Mouse (Mus musculus): Measurements from ENCODE around the gene H2-Eb1. TPM values are rescaled to one million over a fixed set of nuclear protein-coding genes. Genes with fewer than 3 reads are reported as not detected.
A peak's percentile ranks its signal among the peaks of the same experiment; 100 is the strongest.

Gene H2-Eb1
- polyA plus RNA-seq, 1 experiment, result 174 TPM

DNA sequence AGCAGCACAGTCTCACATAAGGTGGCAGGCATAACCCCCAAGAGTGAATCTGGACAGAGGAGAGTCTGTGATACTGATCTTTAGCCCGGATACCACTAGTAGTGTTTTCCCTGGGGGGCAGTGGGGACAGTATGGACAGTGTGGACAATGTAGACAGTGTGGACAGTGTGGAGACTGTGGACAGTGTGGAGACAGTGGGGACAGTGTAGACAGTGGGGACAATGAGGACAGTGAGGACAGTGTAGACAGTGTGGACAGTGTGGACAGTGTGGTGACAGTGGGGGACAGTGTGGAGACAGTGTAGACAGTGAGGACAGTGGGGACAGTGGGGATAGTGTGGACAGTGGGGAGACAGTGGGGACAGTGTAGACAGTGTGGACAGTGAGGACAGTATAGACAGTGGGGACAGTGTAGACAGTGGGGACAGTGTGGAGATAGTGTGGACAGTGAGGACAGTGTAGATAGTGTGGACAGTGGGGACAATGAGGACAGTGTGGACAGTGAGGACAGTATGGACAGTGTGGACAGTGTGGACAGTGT lies 25.1 kb upstream of the H2-Eb1 start:
- no peaks in the 10 kb centered on the region for H3K4me1 ChIP-seq (ENCODE audit: control insufficient read depth, insufficient read depth, low read length)
- no peak overlapping the region for H3K4me3 ChIP-seq (ENCODE audit: insufficient read depth, low read depth, low read length)
- WGBS, result 84% methylated on average over 1 of the region's 1 CpGs
- H3K27me3 ChIP-seq (replicated peaks; ENCODE audit: control insufficient read depth, insufficient read depth, low read length), result no peaks in the 10 kb centered on the region
- no peak for DNase-seq
- H3K36me3 ChIP-seq (ENCODE audit: control insufficient read depth, insufficient read depth, low read length), result no peaks in the 10 kb centered on the region
- H3K27ac ChIP-seq (ENCODE audit: insufficient read depth, low read depth, low read length), result no peak overlapping the region
- TF ChIP-seq CTCF (conservative IDR thresholded peaks at IDR 0.05; ENCODE audit: insufficient read depth, insufficient read length, low read depth, low read length) (no peak), POLR2A (IDR thresholded peaks at IDR 0.05; ENCODE audit: low read depth, low read length) (no peak)

DNA sequence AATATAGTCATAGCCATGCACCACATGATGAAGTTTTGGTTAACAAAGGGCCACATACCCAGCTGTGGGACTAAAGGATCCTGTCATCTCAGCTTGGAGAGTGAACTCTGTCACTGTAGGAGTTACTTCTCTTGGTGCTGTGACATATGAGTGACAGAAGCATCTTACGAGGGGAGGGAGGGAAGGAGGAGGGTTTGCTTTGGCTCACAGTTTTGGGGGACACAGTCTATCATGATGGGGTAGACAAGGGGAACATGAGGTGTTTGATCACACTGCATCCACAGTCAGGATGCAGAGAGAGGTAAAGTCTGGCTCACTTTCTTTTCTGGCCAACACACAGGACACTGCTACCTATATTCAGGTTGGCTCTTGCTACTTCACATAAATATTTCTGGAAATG lies 23.8 kb upstream of the H2-Eb1 start:
- no peak overlapping the region for H3K27ac ChIP-seq (ENCODE audit: insufficient read depth, low read depth, low read length)
- no peaks in the 10 kb centered on the region for H3K4me1 ChIP-seq (ENCODE audit: control insufficient read depth, insufficient read depth, low read length)
- TF ChIP-seq POLR2A (IDR thresholded peaks at IDR 0.05; ENCODE audit: low read depth, low read length), result no peak
- TF ChIP-seq CTCF (conservative IDR thresholded peaks at IDR 0.05; ENCODE audit: insufficient read depth, insufficient read length, low read depth, low read length), result no peak
- H3K27me3 ChIP-seq (replicated peaks; ENCODE audit: control insufficient read depth, insufficient read depth, low read length), result no peaks in the 10 kb centered on the region
- DNase-seq, result no peak
- 87% methylated on average over 1 of the region's 1 CpGs for WGBS
- no peak overlapping the region for H3K4me3 ChIP-seq (ENCODE audit: insufficient read depth, low read depth, low read length)
- H3K36me3 ChIP-seq (ENCODE audit: control insufficient read depth, insufficient read depth, low read length), result no peaks in the 10 kb centered on the region

DNA sequence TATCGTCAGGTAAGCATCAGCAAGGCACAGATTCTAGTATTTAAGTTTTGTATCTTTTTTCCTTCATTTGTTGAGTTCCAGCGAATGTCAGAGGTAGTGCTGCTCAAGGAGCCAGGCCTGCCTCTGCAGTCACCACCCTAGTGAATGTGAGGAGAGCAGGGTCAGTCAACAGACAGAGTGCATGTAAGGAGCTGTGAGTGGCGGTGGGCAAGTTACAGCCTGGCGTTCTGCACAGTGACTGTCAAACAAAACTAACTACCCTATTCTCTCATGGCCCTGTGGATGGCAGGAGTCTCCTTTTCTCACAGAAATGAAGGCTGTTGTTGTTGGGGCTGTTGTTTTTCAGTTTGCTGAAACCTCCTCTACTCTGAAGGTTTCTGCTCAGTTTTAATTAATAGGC lies 20.3 kb upstream of the H2-Eb1 start:
- Histone ChIP-seq H3K27me3 (replicated peaks; ENCODE audit: control insufficient read depth, insufficient read depth, low read length) (no peaks in the 10 kb centered on the region), H3K27ac (ENCODE audit: insufficient read depth, low read depth, low read length) (no peak overlapping the region), H3K4me3 (ENCODE audit: insufficient read depth, low read depth, low read length) (no peak overlapping the region), H3K36me3 (ENCODE audit: control insufficient read depth, insufficient read depth, low read length) (no peaks in the 10 kb centered on the region), H3K4me1 (ENCODE audit: control insufficient read depth, insufficient read depth, low read length) (no peaks in the 10 kb centered on the region)
- no peak for DNase-seq
- TF ChIP-seq CTCF (conservative IDR thresholded peaks at IDR 0.05; ENCODE audit: insufficient read depth, insufficient read length, low read depth, low read length) (no peak), POLR2A (IDR thresholded peaks at IDR 0.05; ENCODE audit: low read depth, low read length) (no peak)
- 77% methylated on average over 4 of the region's 4 CpGs for WGBS

DNA sequence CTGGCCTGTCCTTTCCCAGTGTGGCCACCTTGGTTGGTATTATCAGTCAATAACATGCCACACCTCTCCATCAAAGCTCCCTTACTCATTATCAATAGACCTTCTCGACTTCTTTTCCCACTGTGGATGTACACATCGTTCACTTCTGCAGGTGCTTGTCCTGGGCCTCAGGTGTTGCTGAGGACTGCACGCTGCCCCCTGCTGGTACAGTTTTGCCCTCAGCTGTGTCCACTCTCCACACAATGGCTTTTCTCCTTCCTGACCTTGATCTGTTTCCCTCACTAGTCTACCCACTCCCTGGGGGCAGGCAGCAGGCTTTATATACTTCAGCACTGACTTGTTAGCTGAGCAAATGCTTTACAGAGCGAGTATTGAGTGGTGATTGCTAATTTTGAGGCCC lies 19.8 kb upstream of the H2-Eb1 start:
- Histone ChIP-seq H3K4me3 (ENCODE audit: insufficient read depth, low read depth, low read length) (no peak overlapping the region), H3K27ac (ENCODE audit: insufficient read depth, low read depth, low read length) (no peak overlapping the region), H3K27me3 (replicated peaks; ENCODE audit: control insufficient read depth, insufficient read depth, low read length) (no peaks in the 10 kb centered on the region), H3K36me3 (ENCODE audit: control insufficient read depth, insufficient read depth, low read length) (no peaks in the 10 kb centered on the region), H3K4me1 (ENCODE audit: control insufficient read depth, insufficient read depth, low read length) (no peaks in the 10 kb centered on the region)
- 40% methylated on average over 4 of the region's 4 CpGs for WGBS
- DNase-seq, result peak; percentile 44
- peak; percentile 71 for TF ChIP-seq CTCF (conservative IDR thresholded peaks at IDR 0.05; ENCODE audit: insufficient read depth, insufficient read length, low read depth, low read length)
- no peak for TF ChIP-seq POLR2A (IDR thresholded peaks at IDR 0.05; ENCODE audit: low read depth, low read length)

DNA sequence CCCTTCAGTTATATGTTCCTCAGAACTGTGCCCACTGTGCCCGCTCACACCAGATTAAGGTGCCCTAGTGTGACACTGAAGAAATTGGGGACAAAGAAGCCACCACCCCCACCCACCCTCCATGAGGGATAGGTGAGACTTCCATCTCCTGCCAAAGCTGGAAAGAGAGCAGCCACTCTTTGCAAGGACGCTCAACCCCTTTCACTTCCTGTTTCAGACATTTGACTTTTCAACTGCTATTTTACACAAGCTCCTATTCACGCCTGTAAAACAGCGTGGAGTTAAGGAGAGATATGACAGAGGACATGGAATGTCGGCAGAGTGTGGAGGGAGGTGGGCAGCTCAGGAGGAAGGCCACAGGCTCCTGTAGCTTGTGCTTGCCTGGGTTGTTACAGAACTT lies 19.2 kb upstream of the H2-Eb1 start:
- Histone ChIP-seq H3K4me3 (ENCODE audit: insufficient read depth, low read depth, low read length) (no peak overlapping the region), H3K27ac (ENCODE audit: insufficient read depth, low read depth, low read length) (no peak overlapping the region), H3K4me1 (ENCODE audit: control insufficient read depth, insufficient read depth, low read length) (no peaks in the 10 kb centered on the region), H3K36me3 (ENCODE audit: control insufficient read depth, insufficient read depth, low read length) (no peaks in the 10 kb centered on the region), H3K27me3 (replicated peaks; ENCODE audit: control insufficient read depth, insufficient read depth, low read length) (no peaks in the 10 kb centered on the region)
- TF ChIP-seq POLR2A (IDR thresholded peaks at IDR 0.05; ENCODE audit: low read depth, low read length), result no peak
- 80% methylated on average over 5 of the region's 5 CpGs for WGBS
- DNase-seq, result no peak

DNA sequence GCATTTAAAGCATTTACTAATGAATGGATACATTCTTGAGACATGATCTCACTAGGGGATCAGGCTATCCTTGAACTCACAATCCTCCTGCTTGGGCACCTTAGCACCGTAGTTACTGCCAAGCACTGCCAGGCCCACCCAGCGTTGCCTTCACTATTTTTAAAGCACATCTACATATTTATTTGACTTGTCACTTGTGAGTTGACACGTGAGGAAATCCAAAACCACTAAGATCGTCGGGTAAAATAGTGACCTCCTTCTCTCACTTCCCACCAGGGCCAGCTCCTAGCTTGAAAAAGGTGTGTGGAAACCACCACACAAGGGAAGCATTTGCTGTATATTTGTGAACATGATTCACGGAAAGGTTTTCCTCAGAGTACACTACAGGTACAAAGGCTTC lies 18.7 kb upstream of the H2-Eb1 start:
- TF ChIP-seq CTCF (conservative IDR thresholded peaks at IDR 0.05; ENCODE audit: insufficient read depth, insufficient read length, low read depth, low read length) (no peak), POLR2A (IDR thresholded peaks at IDR 0.05; ENCODE audit: low read depth, low read length) (no peak)
- DNase-seq, result no peak
- Histone ChIP-seq H3K4me3 (ENCODE audit: insufficient read depth, low read depth, low read length) (no peak overlapping the region), H3K27ac (ENCODE audit: insufficient read depth, low read depth, low read length) (no peak overlapping the region), H3K27me3 (replicated peaks; ENCODE audit: control insufficient read depth, insufficient read depth, low read length) (no peaks in the 10 kb centered on the region), H3K4me1 (ENCODE audit: control insufficient read depth, insufficient read depth, low read length) (no peaks in the 10 kb centered on the region), H3K36me3 (ENCODE audit: control insufficient read depth, insufficient read depth, low read length) (no peaks in the 10 kb centered on the region)
- WGBS, result 63% methylated on average over 6 of the region's 6 CpGs

DNA sequence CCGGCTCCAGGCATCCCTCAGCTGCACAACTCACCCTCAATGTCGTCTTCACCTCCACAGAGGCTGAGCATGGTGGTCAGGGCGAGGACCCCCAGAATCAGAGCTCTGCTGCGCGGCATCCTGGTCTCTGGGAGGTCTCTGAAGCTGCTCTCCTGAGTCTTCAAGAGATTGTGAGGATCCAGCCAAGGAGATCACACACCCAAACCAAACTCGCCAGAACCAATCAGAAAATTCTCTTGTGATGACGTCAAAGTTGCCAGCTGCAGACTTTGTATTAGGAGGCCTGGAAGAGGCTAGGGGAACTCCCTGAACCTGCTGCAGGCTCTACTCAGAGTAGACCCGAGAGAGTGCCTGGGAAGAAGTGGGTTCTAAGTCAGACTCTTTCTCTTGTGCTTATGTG lies 18.0 kb upstream of the H2-Eb1 start, which contains the start of gene H2-Aa:
TSS of gene H2-Aa (minus strand) at position 176 of the 400 bp plus-strand sequence.
- Histone ChIP-seq H3K27me3 (replicated peaks; ENCODE audit: control insufficient read depth, insufficient read depth, low read length) (no peaks in the 10 kb centered on the region), H3K4me3 (ENCODE audit: insufficient read depth, low read depth, low read length) (peak within 1 kb of the TSS; percentile 13; the same call in 1 of the 2 replicates), H3K27ac (ENCODE audit: insufficient read depth, low read depth, low read length) (no peak within 1 kb of the TSS), H3K36me3 (ENCODE audit: control insufficient read depth, insufficient read depth, low read length) (no peaks in the 10 kb centered on the region), H3K4me1 (ENCODE audit: control insufficient read depth, insufficient read depth, low read length) (no peaks in the 10 kb centered on the region)
- WGBS, result 18% methylated on average over 8 of the region's 8 CpGs
- TF ChIP-seq CTCF (conservative IDR thresholded peaks at IDR 0.05; ENCODE audit: insufficient read depth, insufficient read length, low read depth, low read length) (no peak), POLR2A (IDR thresholded peaks at IDR 0.05; ENCODE audit: low read depth, low read length) (no peak)
- DNase-seq, result peak; percentile 93

Data from kidney, adult 2 months (tissue).